Mouse (Mus musculus) neural tube, embryonic 12.5 days (tissue): ENCODE results near the gene 1110051M20Rik. TPM values are rescaled to one million over a fixed set of nuclear protein-coding genes. Genes with fewer than 3 reads are reported as not detected.

Experiments used
- ATAC-seq: fragments of 200-750 bp; cut with Nextera tagmentation; 2 replicates; pipeline ENCODE4 v1.8.0; 2017; ENCODE audit warnings: low read depth, mild to moderate bottlenecking, moderate TSS enrichment, moderate library complexity; ENCODE audit not compliant: low FRiP score
- H3K27ac ChIP-seq: fragments of 300-500 bp; sonication (generic); 2 replicates; pipeline ENCODE4 v1.5.1; 2016
- H3K27me3 ChIP-seq: fragments of 300-500 bp; sonication (generic); replicated peaks from 2 replicates; pipeline ENCODE4 v1.6.1; 2016; ENCODE audit warnings: mild to moderate bottlenecking
- H3K36me3 ChIP-seq: fragments of 300-500 bp; sonication (generic); 2 replicates; pipeline ENCODE4 v1.6.1; 2016; ENCODE audit warnings: mild to moderate bottlenecking
- H3K4me1 ChIP-seq: fragments of 300-500 bp; sonication (generic); 2 replicates; pipeline ENCODE4 v1.6.1; 2016
- H3K4me2 ChIP-seq: fragments of 300-500 bp; sonication (generic); replicated peaks from 2 replicates; pipeline ENCODE4 v1.6.1; 2016; ENCODE audit warnings: mild to moderate bottlenecking
- H3K4me3 ChIP-seq: fragments of 300-500 bp; sonication (generic); 2 replicates; pipeline ENCODE4 v1.5.1; 2016
- H3K9ac ChIP-seq: fragments of 300-500 bp; sonication (generic); 2 replicates; pipeline ENCODE4 v1.6.1; 2016; ENCODE audit warnings: mild to moderate bottlenecking
- H3K9me3 ChIP-seq: fragments of 300-500 bp; sonication (generic); 2 replicates; pipeline ENCODE4 v1.6.1; 2016; ENCODE audit warnings: mild to moderate bottlenecking
- WGBS: fragments of 180-500 bp; shearing (Covaris S2); methylation state at CpG from one replicate; pipeline ENCODE4 v1.1.7; 2016; 5-methylcytosine and 5-hydroxymethylcytosine counted together
- polyA plus RNA-seq: library from polyadenylated mRNA; unstranded; fragments of >200 nt; fragmentation: Nextera tagmentation; extraction: Ambion mirVana; gene quantifications from 2 replicates; pipeline ENCODE4 v1.2.1, GENCODE M21; 2016

Gene 1110051M20Rik
- polyA plus RNA-seq, 1 experiment from 2014 or later: 112 TPM

DNA sequence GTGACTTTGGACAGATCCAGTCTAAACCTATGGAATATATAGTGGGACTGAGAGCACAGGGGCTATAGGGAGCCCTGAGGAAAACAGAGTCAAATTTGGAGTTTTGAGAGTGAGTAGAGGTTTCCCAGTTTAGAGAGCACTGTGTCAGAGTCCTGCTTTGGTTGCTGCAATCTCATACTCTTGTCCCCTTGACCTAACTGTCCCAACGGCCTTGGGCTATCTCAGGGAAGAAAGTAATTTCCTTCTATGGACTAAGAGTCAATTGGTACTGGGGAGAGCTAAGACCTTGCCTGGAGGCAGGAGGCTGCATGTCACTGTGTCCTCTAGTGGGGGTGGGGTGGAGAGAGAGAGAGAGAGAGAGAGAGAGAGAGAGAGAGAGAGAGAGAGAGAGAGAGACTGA is 185.7 kb downstream of the 1110051M20Rik start:
- no peak overlapping the region for H3K27ac ChIP-seq
- 72% methylated on average over 1 of the region's 1 CpGs for WGBS

DNA sequence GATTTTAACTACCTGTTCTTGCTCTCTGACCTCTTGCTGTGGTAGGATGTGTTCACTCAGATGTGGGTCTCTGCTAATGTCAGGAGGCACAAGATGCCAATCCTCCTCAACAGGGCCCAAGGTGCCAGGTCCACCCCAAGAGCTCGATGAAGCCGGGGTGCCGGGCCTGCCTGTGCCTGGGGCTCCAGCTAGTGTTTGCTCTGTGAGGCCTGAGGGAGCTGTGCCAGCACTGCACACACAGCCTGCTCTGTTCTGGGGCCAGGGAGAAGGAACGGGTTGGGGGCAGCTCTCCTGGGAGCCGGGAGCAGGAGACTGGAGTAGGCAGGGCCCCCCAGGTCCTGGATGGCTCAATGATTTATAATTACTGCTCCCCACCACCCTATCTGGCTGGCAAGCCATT is 186.4 kb downstream of the 1110051M20Rik start:
- Histone ChIP-seq H3K4me2 (peak overlapping the region; percentile 100), H3K4me3 (peak overlapping the region; percentile 56; the same call in 1 of the 2 replicates), H3K4me1 (peaks cover 35% of the 10 kb centered on the region), H3K9ac (peak overlapping the region; percentile 67), H3K36me3 (no peaks in the 10 kb centered on the region), H3K27ac (no peak overlapping the region), H3K9me3 (no peaks in the 10 kb centered on the region), H3K27me3 (peaks cover 16% of the 10 kb centered on the region)
- WGBS: 73% methylated on average over 5 of the region's 5 CpGs
- ATAC-seq: no peak

More for the DNA sequence above, 185.7 kb downstream of the 1110051M20Rik start:
- H3K4me1 ChIP-seq: peaks cover 35% of the 10 kb centered on the region
- no peak for ATAC-seq
- no peak overlapping the region for H3K4me3 ChIP-seq
- no peaks in the 10 kb centered on the region for H3K9me3 ChIP-seq
- H3K4me2 ChIP-seq: peak overlapping the region; percentile 100; the same call in 1 of the 2 replicates
- H3K27me3 ChIP-seq: peaks cover 16% of the 10 kb centered on the region
- H3K9ac ChIP-seq: no peak overlapping the region
- H3K36me3 ChIP-seq: no peaks in the 10 kb centered on the region

DNA sequence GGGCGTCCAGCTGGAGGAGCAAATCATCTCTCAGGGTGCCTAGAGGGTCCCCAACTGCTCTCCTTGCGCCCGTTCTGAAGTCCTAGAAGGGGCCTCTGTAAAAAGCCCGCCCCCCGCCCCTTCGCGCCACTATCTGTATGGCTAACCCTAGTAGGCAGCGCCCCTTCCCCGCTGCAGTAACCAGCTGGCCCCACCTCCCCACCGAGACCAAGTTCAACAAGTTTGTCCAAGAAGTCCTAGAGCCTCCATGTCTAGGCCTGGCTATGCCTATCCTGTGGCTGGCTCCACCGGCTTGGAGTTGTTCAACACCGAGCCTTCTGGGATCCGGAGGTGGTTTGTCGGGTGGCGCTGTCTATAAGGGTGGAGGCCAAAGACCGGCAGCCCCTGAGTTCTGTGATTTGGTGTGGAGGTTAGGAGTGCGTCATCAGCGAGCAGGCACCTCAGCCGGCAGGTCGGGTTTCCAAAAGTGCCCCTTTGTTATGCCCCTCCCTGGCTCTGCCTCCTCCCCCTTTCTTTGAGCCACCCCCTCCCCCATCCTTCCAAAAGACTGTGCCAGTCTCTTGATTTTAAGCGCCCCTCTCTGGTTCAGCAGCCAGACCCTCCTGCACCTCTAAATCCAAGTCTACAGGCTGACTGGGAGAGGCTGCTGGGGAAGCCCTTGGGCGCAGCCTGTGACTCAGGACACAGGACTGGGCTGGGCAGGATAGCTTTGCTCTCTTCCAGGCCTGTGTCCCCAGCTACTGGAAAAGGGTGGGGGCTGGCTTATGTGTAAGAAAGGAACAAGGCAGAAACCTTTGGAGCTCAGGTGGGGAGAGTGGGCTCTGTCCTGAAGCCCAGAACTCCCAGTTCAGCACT is 187.2 kb downstream of the 1110051M20Rik start:
- peaks cover 35% of the 10 kb centered on the region for H3K4me1 ChIP-seq
- peak overlapping the region; percentile 56 for H3K4me3 ChIP-seq
- H3K4me2 ChIP-seq: peak overlapping the region; percentile 100
- ATAC-seq: peak; percentile 52
- peak overlapping the region; percentile 67 for H3K9ac ChIP-seq
- peaks cover 21% of the 10 kb centered on the region for H3K27me3 ChIP-seq
- under 1% methylated on average over 22 of the region's 22 CpGs for WGBS
- no peaks in the 10 kb centered on the region for H3K36me3 ChIP-seq
- H3K27ac ChIP-seq: no peak overlapping the region
- no peaks in the 10 kb centered on the region for H3K9me3 ChIP-seq

DNA sequence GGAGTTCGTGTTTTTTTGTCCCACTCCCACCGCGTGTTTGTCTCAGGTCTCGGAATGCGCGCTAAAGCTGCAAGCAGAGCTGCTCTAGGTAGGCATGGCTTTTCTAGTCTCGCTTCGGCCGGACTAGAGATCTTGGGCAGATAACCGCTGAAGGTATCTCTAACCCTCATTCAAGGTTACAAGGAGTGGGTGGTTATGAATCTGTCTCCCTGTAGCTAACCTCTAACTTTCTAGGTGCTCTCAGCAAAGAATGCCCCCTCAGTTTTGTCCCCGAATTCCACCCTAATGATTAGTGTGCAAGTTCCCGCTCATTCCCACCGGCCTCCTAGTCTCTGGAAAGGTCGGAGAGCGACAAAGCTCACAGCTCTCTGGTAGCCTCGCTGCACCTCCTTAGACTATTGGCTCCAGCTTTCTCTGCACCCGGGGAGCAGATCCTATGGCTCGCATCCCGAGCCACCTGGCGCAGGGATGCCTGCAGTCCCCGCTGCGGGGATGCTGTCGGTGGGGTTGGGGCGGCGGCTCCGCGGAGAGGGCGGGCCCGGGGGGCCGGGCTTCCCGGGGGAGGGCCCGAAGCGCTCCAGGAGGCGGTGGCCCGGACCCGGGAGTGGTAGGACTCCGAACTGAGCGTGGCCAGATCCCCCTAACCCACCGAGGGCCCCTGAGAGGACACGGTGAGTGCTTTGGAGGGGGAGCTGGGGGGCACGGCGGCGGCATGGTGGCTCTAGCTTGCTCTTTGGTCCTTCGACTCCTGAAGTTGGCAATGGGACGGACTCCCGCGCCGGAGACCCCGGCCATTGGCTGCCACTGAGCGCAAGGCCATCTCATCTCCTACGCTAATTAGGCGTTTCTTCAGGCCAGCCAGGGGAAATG is 188.0 kb downstream of the 1110051M20Rik start:
- H3K27ac ChIP-seq: no peak overlapping the region
- WGBS: 1% methylated on average over 52 of the region's 52 CpGs

DNA sequence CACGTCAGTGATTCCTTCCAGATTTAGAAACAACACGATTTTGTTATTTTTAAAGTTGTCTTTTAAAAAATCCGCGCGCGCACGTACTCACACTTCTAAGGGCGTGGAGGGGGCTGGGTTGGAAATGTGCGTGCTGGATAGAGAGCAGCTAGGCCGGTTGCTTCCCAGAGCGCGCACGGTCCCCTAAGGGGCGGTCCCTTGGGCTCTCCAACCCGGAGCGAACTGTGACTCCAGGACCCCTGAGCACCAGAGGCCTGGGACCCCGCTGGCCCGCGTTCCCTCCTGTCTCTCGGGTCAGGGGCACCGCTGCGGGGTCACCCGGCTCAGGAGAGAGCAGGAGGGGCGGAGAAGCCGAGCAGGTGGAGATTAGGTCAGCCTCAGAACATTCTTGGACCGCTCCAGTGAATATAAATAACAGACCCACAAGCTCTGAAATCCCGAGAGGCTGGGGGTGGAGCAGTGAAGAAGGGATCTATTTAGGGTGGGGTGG is 188.8 kb downstream of the 1110051M20Rik start, which contains the start of gene Pacsin3:
Gene Pacsin3, plus strand, starts transcription at position 294 of the 490 bp plus-strand sequence.
- under 1% methylated on average over 27 of the region's 27 CpGs for WGBS
- H3K36me3 ChIP-seq: no peaks in the 10 kb centered on the region
- peak within 1 kb of the TSS; percentile 56 for H3K4me3 ChIP-seq
- peak within 1 kb of the TSS; percentile 100 for H3K4me2 ChIP-seq
- no peak within 1 kb of the TSS for H3K27ac ChIP-seq
- H3K4me1 ChIP-seq: peaks cover 35% of the 10 kb centered on the region
- peak; percentile 27; the same call in 1 of the 2 replicates for ATAC-seq
- peak within 1 kb of the TSS; percentile 67 for H3K9ac ChIP-seq
- H3K9me3 ChIP-seq: no peaks in the 10 kb centered on the region
- peaks cover 21% of the 10 kb centered on the region for H3K27me3 ChIP-seq

More for the DNA sequence above, 188.0 kb downstream of the 1110051M20Rik start:
- Histone ChIP-seq H3K9ac (peak overlapping the region; percentile 67), H3K27me3 (peaks cover 21% of the 10 kb centered on the region), H3K4me1 (peaks cover 35% of the 10 kb centered on the region), H3K36me3 (no peaks in the 10 kb centered on the region), H3K4me3 (peak overlapping the region; percentile 56), H3K4me2 (peak overlapping the region; percentile 100), H3K9me3 (no peaks in the 10 kb centered on the region)
- ATAC-seq: peak; percentile 49

DNA sequence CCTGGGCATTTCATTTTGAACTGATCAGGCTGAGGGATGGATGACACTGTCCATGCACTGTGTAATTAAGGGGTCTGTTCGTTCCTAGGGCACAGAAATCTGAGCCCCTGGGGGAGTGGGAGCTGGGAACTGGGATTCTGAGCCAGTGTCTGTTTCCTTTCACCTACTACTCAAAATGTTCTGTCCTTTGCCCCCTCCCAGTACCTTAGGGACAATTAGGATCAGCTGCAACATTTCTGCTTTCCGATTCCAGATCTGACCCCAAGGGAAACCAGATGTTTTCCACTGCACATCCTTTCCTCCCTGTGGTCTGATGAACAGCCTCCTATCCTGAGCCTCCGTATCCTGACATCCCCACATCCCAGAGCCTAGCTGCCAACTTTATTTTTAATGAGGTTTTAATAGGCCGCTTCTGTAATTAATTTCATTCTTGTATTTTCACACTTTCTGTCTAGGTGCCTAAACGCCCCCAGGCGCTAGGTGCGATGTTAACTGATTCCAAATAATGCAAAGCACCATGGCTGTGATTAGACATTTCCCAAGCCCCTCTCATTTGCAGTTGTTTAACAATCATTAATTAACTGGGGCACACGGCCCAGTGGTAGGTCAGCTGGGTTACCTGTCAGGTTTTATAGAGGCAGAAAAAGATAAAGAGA is 189.7 kb downstream of the 1110051M20Rik start:
- H3K27me3 ChIP-seq: peaks cover 21% of the 10 kb centered on the region
- no peak for ATAC-seq
- 32% methylated on average over 8 of the region's 8 CpGs for WGBS

DNA sequence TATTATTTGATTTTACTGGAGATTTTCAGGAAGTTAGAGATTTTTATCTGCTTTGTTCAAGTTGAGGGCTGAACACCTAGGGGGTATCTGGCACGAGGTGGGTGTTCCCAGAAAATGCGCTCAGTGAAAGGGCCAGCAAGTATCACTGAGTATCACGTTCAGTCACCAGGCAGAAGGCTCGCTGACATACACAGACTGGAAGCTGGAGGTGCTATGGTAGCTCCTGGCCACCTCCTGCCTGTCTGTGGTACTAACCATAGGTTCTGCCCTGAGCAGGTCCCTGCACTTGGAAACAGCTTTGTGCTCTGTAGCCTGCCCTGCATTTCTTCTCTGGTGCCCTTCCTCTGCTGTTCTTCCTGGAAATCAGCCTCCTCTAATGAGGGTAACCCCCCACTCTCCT is 192.0 kb downstream of the 1110051M20Rik start:
- H3K27ac ChIP-seq: no peak overlapping the region
- 65% methylated on average over 4 of the region's 4 CpGs for WGBS
- H3K9me3 ChIP-seq: no peaks in the 10 kb centered on the region
- ATAC-seq: no peak
- no peak overlapping the region for H3K9ac ChIP-seq
- no peak overlapping the region for H3K4me2 ChIP-seq
- H3K4me1 ChIP-seq: peaks cover 26% of the 10 kb centered on the region
- peaks cover 18% of the 10 kb centered on the region for H3K27me3 ChIP-seq
- H3K36me3 ChIP-seq: no peaks in the 10 kb centered on the region
- no peak overlapping the region for H3K4me3 ChIP-seq

More for the DNA sequence above, 189.7 kb downstream of the 1110051M20Rik start:
- no peaks in the 10 kb centered on the region for H3K36me3 ChIP-seq
- peak overlapping the region; percentile 100 for H3K4me2 ChIP-seq
- no peak overlapping the region for H3K9ac ChIP-seq
- H3K4me1 ChIP-seq: peaks cover 35% of the 10 kb centered on the region
- no peaks in the 10 kb centered on the region for H3K9me3 ChIP-seq
- H3K4me3 ChIP-seq: no peak overlapping the region
- H3K27ac ChIP-seq: no peak overlapping the region

DNA sequence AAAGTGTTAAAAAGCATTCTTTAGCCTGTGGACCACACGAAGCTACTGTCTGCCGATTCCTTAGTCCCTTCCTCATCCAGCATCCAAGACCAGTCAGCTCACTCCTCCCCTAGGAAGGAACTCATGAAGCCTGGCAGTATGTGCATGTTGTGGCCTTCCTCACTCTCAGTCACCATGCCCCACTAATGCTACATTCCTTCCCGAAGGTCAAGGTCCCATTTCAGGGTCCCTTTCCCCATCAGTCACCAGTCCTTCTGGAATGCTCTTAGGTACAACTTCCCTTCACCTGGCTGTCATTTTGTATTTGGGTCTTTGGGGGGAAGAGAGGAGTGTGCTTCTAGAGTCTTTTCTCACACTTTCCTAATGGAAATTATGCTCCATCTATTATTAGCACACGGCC is 192.5 kb downstream of the 1110051M20Rik start:
- Histone ChIP-seq H3K9ac (no peak overlapping the region), H3K4me1 (peaks cover 20% of the 10 kb centered on the region), H3K36me3 (no peaks in the 10 kb centered on the region), H3K9me3 (no peaks in the 10 kb centered on the region), H3K27ac (no peak overlapping the region), H3K4me3 (no peak overlapping the region), H3K27me3 (peaks cover 18% of the 10 kb centered on the region), H3K4me2 (no peak overlapping the region)
- no peak for ATAC-seq
- WGBS: 81% methylated on average over 4 of the region's 4 CpGs

DNA sequence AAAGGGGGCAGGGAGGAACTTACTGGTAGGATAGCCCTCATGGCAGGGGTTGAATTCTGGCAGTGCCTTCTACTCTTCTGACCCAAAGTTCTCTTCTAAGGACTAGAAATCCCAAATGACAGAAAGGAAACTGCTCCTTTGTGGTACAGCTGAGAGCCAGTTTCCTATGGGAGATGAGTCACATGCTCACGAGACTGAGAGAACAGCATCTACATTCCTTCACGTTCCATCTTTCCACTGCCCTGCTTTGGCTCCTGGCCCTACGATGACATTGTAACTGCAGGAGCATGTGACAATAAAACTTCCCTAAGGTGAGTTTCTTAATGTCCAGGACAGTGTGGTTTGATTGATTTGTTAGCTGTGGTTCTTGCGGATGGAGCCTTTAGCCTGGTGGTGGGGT is 196.1 kb downstream of the 1110051M20Rik start:
- no peak overlapping the region for H3K9ac ChIP-seq
- H3K4me1 ChIP-seq: peaks cover 2% of the 10 kb centered on the region; the same call in 1 of the 2 replicates
- no peak for ATAC-seq
- no peaks in the 10 kb centered on the region for H3K36me3 ChIP-seq
- H3K4me3 ChIP-seq: no peak overlapping the region
- no peak overlapping the region for H3K4me2 ChIP-seq
- peaks cover 5% of the 10 kb centered on the region; the same call in 1 of the 2 replicates for H3K27me3 ChIP-seq
- WGBS: 90% methylated on average over 4 of the region's 4 CpGs
- H3K27ac ChIP-seq: no peak overlapping the region
- H3K9me3 ChIP-seq: no peaks in the 10 kb centered on the region

DNA sequence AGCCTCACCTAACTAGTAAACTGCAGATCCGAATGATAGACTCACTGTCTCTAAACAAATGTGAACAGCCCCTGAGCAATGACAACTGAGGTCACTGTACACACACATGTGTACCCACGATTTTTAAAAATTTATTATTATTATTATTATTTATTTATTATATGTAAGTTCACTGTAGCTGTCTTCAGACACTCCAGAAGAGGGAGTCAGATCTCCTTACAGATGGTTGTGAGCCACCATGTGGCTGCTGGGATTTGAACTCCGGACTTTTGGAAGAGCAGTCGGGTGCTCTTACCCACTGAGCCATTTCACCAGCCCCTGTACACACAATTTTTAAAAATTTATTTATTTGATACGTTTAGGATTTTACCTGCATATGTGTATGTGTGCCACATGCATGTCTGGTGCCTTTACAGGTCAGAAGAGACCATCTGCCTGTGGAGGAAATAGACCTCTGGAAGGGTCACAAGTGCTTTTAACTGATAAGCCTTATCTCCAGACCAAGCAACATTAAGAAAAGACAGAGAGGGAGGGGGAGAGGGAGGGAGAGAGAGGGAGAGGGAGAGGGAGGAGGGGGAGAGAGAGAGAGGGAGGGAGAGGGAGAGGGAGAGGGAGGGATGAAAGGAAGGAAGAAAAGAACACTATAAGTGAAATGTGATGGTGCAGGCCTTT is 199.8 kb downstream of the 1110051M20Rik start:
- Histone ChIP-seq H3K4me2 (no peak overlapping the region), H3K27me3 (no peaks in the 10 kb centered on the region), H3K36me3 (no peaks in the 10 kb centered on the region), H3K9me3 (no peaks in the 10 kb centered on the region), H3K27ac (no peak overlapping the region), H3K9ac (no peak overlapping the region), H3K4me3 (no peak overlapping the region), H3K4me1 (peaks cover 4% of the 10 kb centered on the region; the same call in 1 of the 2 replicates)
- WGBS: 82% methylated on average over 5 of the region's 5 CpGs
- no peak for ATAC-seq

DNA sequence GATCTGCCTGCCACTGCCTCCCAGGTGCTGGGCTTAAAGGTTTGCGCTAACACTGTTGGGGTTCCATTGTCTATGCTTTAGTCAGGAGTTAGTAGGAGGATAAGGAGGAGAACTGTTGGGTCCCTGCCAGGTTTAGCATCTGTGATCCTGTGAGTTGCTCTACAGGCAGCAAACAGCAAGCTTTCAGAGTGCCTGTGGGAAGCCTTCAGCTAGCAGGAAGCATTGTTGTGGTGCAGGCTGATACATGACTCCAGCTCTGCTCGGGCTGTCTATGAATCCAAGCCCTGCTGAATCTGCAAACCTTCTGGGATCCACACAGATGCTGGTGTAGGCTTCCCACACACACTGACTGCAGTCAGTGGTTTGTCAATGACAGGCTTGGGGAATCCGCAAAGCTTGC is 201.1 kb downstream of the 1110051M20Rik start:
- Histone ChIP-seq H3K4me2 (no peak overlapping the region), H3K4me3 (no peak overlapping the region), H3K9ac (no peak overlapping the region), H3K4me1 (peaks cover 4% of the 10 kb centered on the region; the same call in 1 of the 2 replicates), H3K36me3 (no peaks in the 10 kb centered on the region), H3K9me3 (no peaks in the 10 kb centered on the region), H3K27ac (no peak overlapping the region), H3K27me3 (no peaks in the 10 kb centered on the region)
- WGBS: 58% methylated on average over 3 of the region's 3 CpGs
- peak; percentile 64; the same call in 1 of the 2 replicates for ATAC-seq
